Mouse (Mus musculus): ENCODE results near the gene Acod1. TPM values are rescaled to one million over a fixed set of nuclear protein-coding genes. Genes with fewer than 3 reads are reported as not detected.

Gene Acod1
- total RNA-seq, 4 experiments from 2014 or later: 0.09 TPM; not detected in 3

- no peak for DNase-seq (ENCODE audit: low spot score)
Observed at GRCm38 (mm10) chr14:103072731-103073130, 26.0 kb downstream of the Acod1 start.

- no peak for DNase-seq (ENCODE audit: low spot score)
Observed at GRCm38 (mm10) chr14:103073825-103074224, 27.0 kb downstream of the Acod1 start.

GRCm38 (mm10) chr14:103075166-103075565 lies 28.4 kb downstream of the Acod1 start:
- DNase-seq (ENCODE audit: low spot score): no peak

- no peak for DNase-seq (ENCODE audit: low spot score)
Observed at GRCm38 (mm10) chr14:103077272-103078005, 30.7 kb downstream of the Acod1 start.

- no peak for DNase-seq (ENCODE audit: low spot score)
Observed at GRCm38 (mm10) chr14:103078006-103078912, 31.5 kb downstream of the Acod1 start.

- DNase-seq (ENCODE audit: low spot score): no peak
Observed at GRCm38 (mm10) chr14:103079209-103079977, 32.6 kb downstream of the Acod1 start.

GRCm38 (mm10) chr14:103085840-103086533 lies 39.2 kb downstream of the Acod1 start:
- DNase-seq (ENCODE audit: low spot score): no peak

GRCm38 (mm10) chr14:103086671-103087324 lies 40.0 kb downstream of the Acod1 start:
- DNase-seq (ENCODE audit: low spot score): no peak

- DNase-seq (ENCODE audit: low spot score): no peak
Observed at GRCm38 (mm10) chr14:103087846-103088245, 41.1 kb downstream of the Acod1 start.

- peak; percentile 82 for DNase-seq (ENCODE audit: low spot score)
Observed at GRCm38 (mm10) chr14:103088624-103089023, 41.8 kb downstream of the Acod1 start.

- no peak for DNase-seq (ENCODE audit: low spot score)
Observed at GRCm38 (mm10) chr14:103093236-103093635, 46.5 kb downstream of the Acod1 start.

GRCm38 (mm10) chr14:103093670-103094069 lies 46.9 kb downstream of the Acod1 start:
- DNase-seq (ENCODE audit: low spot score): no peak

GRCm38 (mm10) chr14:103095036-103095435 lies 48.3 kb downstream of the Acod1 start:
- no peak for DNase-seq (ENCODE audit: low spot score)

- no peak for DNase-seq (ENCODE audit: low spot score)
Observed at GRCm38 (mm10) chr14:103095826-103096225, 49.0 kb downstream of the Acod1 start.

- DNase-seq (ENCODE audit: low spot score): peak; percentile 43
Observed at GRCm38 (mm10) chr14:103096621-103097020, 49.8 kb downstream of the Acod1 start.

- DNase-seq (ENCODE audit: low spot score): no peak
Observed at GRCm38 (mm10) chr14:103098213-103098586, 51.4 kb downstream of the Acod1 start.

GRCm38 (mm10) chr14:103098587-103099235 lies 51.9 kb downstream of the Acod1 start:
- DNase-seq (ENCODE audit: low spot score): peak; percentile 78

GRCm38 (mm10) chr14:103099238-103099933 lies 52.6 kb downstream of the Acod1 start, which contains the start of gene Fbxl3:
TSS of gene Fbxl3 (minus strand) at chr14:103099566.
- DNase-seq (ENCODE audit: low spot score): peak; percentile 97

- DNase-seq (ENCODE audit: low spot score): no peak
Observed at GRCm38 (mm10) chr14:103100296-103100695, 53.5 kb downstream of the Acod1 start.

Measured in heart, adult 8-10 months (tissue).